Mouse (Mus musculus) megakaryocyte-erythroid progenitor cell, adult 5-6 weeks (primary cell): ENCODE results near the gene Pip5kl1. TPM values are rescaled to one million over a fixed set of nuclear protein-coding genes. Genes with fewer than 3 reads are reported as not detected.
A peak's percentile ranks its signal among the peaks of the same experiment; 100 is the strongest.

Experiments used
- ATAC-seq: replicated peaks from 2 replicates; pipeline ENCODE4 v1.8.0; 2016; ENCODE audit warnings: mild to moderate bottlenecking, inconsistent platforms; ENCODE audit not compliant: severe bottlenecking, poor library complexity, low FRiP score, low TSS enrichment
- total RNA-seq, 2 experiments: library from RNA; stranded (forward) in 1 of 2; stranded (reverse) in 1 of 2; fragments of 200-1000, 215-1000 nt in 1 of 2; fragments of >200 nt in 1 of 2; fragmentation: Nextera tagmentation in 1 of 2; gene quantifications; 2 replicates each; pipeline ENCODE4 v1.2.3; 2014 to 2017

Gene Pip5kl1
- total RNA-seq, 2 experiments from 2014 or later: 0.23 TPM; not detected in 1

DNA sequence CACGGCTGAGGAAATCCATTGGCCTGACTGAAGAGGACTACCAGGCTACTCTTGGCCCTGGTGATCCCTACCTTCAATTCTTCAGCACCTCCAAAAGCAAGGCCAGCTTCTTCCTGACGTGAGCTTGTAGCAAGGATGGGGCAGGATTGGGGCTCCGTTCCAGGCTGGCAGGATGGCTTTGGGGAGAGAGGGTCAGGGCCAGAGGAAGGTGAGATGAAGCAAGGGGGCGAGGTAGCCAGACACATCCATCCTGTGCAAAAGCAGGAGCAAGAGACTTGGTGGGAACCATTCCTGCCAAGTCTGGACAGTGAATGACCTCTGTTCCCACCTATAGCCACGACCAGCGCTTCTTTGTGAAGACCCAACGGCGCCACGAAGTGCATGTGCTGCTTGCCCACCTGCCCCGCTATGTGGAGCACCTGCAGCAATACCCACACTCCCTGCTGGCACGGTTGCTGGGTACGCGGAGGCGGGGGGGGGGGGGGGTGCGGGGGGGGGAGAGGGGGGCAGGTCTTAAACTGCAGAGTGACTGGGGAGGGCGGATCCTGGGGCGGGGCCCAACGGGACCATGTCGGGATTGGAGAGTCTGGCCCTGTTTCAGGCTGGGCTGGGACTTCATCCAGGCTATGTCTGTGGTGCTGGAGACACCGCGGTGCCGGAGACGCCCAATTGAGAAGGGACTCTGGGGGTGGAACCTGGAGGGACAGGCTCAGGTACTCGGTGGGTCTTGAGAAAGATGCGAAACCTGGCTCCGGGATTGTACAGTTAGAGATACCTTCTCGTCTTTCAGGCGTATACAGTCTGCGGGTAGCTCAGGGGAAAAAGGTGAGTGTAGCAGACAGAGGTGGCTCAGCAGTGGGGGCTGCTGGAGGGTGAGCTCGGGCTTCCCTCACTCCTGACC lies 3.8 kb downstream of the Pip5kl1 start:
- no peak for ATAC-seq

DNA sequence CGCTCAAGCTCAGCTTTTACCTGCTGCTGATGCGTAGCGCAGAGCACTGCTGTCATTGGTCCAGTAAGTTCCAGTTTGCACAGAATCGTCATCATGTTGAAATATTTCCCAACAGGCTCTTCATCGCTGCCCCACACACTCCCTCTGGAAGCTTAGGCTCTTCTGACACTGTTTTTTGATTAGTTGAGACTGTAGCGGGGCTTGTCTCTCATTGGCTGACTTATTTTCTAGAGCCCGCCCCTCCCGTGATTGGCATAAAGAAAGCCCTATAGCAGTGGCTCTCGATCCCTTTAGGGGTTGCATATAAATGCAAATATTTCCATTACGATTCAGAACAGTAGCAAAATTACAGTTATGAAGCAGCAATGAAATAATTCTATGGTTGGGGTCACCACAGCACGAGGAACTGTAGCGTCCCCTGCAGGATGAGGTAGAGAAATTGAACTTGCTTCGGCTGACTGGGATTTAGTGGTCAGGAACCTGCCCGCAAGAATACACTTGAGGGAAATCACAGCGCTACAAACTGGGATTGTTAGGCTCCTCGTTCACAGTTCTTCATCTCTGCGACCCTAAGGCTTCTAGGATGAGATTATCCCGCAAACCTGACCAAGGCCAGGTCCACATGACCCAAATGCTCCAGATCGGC lies 7.0 kb downstream of the Pip5kl1 start:
- ATAC-seq: 0 out of 2 replicates have a peak, but pooled peaks have one; percentile 24

GRCm38 (mm10) chr2:32582830-32583799 lies 8.5 kb downstream of the Pip5kl1 start:
- ATAC-seq: peak; percentile 50

DNA sequence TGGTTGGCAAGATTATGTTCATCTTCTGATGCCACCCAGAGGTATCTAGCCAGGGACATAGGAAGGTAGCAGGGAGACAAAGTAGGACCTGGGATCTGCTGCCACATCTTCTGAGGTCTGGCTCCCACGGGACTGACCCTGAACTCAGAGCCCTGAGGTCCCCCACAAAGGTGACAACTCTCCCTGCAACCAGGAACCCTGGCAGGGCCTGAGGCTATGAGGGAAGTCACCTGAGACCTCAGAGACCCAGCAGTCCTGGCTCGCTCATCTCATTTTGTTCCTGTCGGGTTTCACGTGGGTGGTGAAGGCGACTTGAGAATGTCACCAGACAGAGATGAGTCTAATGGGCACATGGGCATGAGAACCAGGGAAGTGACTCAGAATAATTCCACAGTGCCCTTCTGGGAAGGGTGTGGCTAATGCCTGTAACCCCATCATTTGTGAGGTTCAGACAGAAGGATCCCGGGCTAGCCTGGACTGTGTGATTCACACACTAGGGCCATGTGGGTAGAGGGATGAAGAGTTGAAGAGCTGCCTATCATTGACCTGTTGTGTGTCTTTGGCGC lies 10.6 kb downstream of the Pip5kl1 start:
- no peak for ATAC-seq

DNA sequence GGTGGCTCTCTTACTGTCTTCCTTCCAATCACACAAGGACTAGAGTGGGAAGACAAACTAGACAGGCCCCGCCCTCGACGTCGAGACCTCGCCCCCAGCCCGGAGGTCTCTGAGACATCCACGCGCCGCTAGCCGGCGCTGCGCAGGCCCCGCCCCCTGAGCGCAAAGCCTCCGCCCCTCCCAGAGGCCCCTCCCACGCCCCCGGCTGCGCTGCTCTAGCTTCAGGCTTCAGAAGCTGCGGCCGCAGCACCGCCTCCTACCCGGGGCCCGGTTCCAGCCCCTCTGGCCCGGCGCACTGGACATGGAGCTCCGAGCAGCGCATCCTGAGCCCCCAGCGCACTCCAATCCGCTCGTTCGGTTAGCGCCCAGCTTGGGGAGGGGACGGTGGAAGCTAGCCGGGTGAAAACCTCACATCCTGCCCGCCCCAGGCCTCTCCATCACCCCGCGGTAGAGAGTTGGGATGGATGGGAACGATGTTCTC lies 12.3 kb downstream of the Pip5kl1 start, which contains the start of gene St6galnac4:
St6galnac4 (plus strand) TSS at position 225 of the 481 bp plus-strand sequence.
- peak; percentile 76 for ATAC-seq

- peak; percentile 10; the same call in 1 of the 2 replicates for ATAC-seq
These were observed 13.2 kb downstream of the Pip5kl1 start for GRCm38 (mm10) chr2:32587731-32588321.

DNA sequence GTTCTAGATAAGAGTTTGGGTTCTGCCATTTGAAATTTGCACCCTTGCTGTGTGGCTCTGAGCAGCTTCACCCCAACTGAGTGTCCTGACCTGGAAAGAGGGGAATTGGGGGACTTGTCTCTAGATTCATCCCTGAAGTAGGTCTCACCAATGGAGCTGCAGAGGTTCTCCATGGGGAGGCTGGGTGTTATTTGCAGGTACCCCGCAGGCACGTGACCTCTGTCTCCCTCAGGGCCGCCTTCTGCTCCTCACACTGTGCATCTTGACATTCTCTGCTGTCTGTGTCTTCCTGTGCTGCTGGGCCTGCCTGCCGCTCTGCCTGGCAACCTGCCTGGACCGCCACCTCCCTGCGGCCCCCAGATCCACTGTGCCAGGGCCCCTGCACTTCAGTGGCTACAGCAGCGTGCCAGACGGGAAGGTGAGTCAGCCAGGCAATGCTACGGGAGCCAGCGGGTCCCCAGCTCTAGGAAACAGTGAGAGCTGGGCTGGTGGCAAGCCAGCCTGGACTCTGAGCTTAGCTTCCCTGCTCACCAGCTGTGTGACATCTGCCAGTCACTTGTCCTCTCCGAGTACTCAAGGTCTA lies 14.7 kb downstream of the Pip5kl1 start:
- ATAC-seq: no peak

DNA sequence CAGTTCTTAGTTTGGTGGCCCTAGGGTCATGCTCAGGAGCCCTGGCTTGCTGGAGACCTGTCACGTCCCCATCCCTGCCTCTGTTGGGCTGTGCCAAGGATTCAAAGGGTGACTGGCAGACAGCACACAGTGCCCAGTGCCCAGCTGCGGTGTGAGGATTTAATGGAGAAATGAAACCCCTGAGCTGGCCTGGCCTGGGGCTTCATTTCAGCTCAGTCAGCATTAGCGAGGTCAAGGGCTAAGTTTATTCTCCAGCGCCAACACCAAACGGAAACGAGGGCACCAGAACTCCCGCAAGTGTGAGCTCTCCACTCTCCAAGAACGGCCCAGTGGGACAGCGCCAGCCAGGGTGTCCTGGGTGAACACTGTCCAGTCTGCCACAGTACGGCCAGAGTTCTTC lies 15.6 kb downstream of the Pip5kl1 start:
- no peak for ATAC-seq

- ATAC-seq: no peak
These were observed 16.7 kb downstream of the Pip5kl1 start for GRCm38 (mm10) chr2:32591249-32591648.

DNA sequence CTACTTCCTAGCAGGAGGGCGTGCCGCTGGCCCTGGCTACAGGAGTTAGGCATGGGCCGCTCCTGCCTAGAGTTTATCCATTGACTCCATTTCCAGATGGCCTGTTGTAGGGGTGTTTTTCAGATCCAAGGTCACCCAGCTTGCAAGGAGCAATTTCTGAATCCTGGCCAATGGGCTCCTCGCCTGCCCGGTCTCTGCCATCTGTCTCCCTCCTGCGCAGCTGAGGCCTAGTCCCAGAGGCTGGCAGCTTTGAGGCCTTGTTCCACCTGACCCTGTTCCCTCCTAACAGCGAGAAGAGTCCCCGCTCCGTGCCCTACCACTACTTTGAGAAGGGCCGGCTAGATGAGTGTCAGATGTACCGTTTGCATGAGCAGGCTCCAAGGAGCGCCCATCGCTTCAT lies 22.1 kb downstream of the Pip5kl1 start:
- ATAC-seq: no peak

DNA sequence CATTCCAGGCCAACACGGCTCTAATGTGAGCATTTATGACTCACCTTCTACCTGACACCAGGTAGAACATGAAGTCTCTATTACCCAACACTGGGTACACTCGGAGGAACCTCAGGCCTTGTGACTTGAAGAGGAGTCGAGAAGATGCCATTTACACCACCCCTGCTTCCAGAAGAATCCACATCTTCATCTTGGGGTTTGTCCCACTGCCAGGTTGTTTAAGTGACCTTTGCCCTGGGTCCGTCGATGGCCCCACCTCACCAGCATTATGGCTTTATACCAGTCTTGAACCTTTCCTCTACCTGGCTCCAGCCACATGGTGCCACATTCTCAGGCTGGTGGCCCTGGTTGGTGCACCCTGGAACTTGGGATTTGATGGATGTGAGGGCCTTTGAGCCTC lies 22.7 kb downstream of the Pip5kl1 start:
- no peak for ATAC-seq

DNA sequence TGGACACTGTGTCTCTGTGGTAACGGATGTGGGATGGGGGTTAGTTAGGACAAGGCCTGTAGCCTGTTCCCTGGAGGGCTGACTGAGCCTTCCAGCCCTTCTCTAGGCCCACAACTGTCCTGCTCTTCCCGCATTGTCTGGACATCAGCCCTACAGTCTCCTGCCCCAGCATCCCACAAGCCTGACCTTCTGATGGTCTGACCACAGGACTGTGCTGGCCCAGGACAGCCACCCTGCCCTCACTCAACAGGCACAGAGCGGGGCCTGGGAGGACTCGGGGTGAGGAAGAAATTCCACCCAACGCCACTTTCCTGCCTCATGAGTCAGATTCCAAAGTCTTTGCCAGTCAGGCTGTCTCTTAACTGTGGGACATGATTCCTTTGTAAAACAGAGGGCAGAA lies 23.1 kb downstream of the Pip5kl1 start:
- no peak for ATAC-seq

GRCm38 (mm10) chr2:32598506-32598905 lies 23.9 kb downstream of the Pip5kl1 start:
- ATAC-seq: no peak

- ATAC-seq: no peak
These were observed 24.8 kb downstream of the Pip5kl1 start, which contains the start of gene St6galnac6 for GRCm38 (mm10) chr2:32599409-32599808. Gene St6galnac6 (plus strand): TSS chr2:32599709.

- peak; percentile 81 for ATAC-seq
These were observed 26.9 kb downstream of the Pip5kl1 start for GRCm38 (mm10) chr2:32601417-32602065.

- peak; percentile 60 for ATAC-seq
These were observed 28.0 kb downstream of the Pip5kl1 start for GRCm38 (mm10) chr2:32602600-32603054.

- ATAC-seq: no peak
These were observed 30.0 kb downstream of the Pip5kl1 start for GRCm38 (mm10) chr2:32604631-32605030.
